Mouse (Mus musculus) neutrophil, adult 59 days (primary cell): ENCODE results near the gene Prmt1. TPM values are rescaled to one million over a fixed set of nuclear protein-coding genes. Genes with fewer than 3 reads are reported as not detected.

ENCODE experiments used
- total RNA-seq, 2 experiments: library from RNA; stranded (reverse); gene quantifications; 1 replicate in 1 of 2; 2 replicates in 1 of 2; pipeline ENCODE4 v1.2.4; 2023

Gene Prmt1
- 10 to 100 TPM; 79.2 to 80.4 TPM for total RNA-seq

GRCm38 (mm10) chr7:44986192-44986878 is at the start of gene Prmt1:
Gene Prmt1, minus strand, starts transcription at chr7:44986568.

GRCm38 (mm10) chr7:45017242-45018061 is 31.1 kb upstream of the Prmt1 start, which contains the start of gene Rras:
Gene Rras, plus strand, starts transcription at chr7:45017961.

GRCm38 (mm10) chr7:45015957-45016612 is 29.7 kb upstream of the Prmt1 start, which contains the start of gene Scaf1:
Gene Scaf1, minus strand, starts transcription at chr7:45016363.

GRCm38 (mm10) chr7:44998501-44998955 is 12.2 kb upstream of the Prmt1 start, which contains the start of gene Bcl2l12:
Gene Bcl2l12, minus strand, starts transcription at chr7:44998712.

GRCm38 (mm10) chr7:44997231-44997939 is 11.0 kb upstream of the Prmt1 start, which contains the start of gene Irf3:
Gene Irf3, plus strand, starts transcription at chr7:44997648.

GRCm38 (mm10) chr7:44974383-44975116 is 11.8 kb downstream of the Prmt1 start, which contains the start of gene Cpt1c:
Gene Cpt1c, minus strand, starts transcription at chr7:44974851.

GRCm38 (mm10) chr7:44942904-44943303 is 43.5 kb downstream of the Prmt1 start, which contains the start of gene Tsks:
Gene Tsks, plus strand, starts transcription at chr7:44943204.

GRCm38 (mm10) chr7:44929204-44930151 is 56.9 kb downstream of the Prmt1 start, which contains the start of gene Ap2a1:
Gene Ap2a1, minus strand, starts transcription at chr7:44929496.

Other genes with a start within 250 kb of the Prmt1 start
- gene Vrk3, start 238.2 kb downstream of the Prmt1 start, total RNA-seq: 10 to 100 TPM; 49.1 to 59.2 TPM
- 1 to 10 TPM; 1.0 to 1.7 TPM for gene Zfp473, start 235.5 kb downstream of the Prmt1 start, total RNA-seq
- 10 to 100 TPM; 50.3 to 52.5 TPM for gene Nup62, start 170.5 kb downstream of the Prmt1 start, total RNA-seq
- 1 to 10 TPM in 1 of 2 experiments, under 1 TPM in 1; 0.64 to 1.8 TPM for gene Il4i1, start 170.2 kb downstream of the Prmt1 start, total RNA-seq
- 1 to 10 TPM; 4.9 to 6.0 TPM for gene Atf5, start 169.9 kb downstream of the Prmt1 start, total RNA-seq
- gene Akt1s1, start 137.6 kb downstream of the Prmt1 start, total RNA-seq: 10 to 100 TPM; 14.1 to 15.2 TPM
- 10 to 100 TPM; 32.1 to 45.3 TPM for gene Tbc1d17, start 137.5 kb downstream of the Prmt1 start, total RNA-seq
- 100 to 1,000 TPM; 390 to 443 TPM for gene Pnkp, start 129.4 kb downstream of the Prmt1 start, total RNA-seq
- gene Ptov1, start 116.8 kb downstream of the Prmt1 start, total RNA-seq: 10 to 100 TPM; 32.3 to 33.9 TPM
- gene Med25, start 93.9 kb downstream of the Prmt1 start, total RNA-seq: 10 to 100 TPM; 36.9 to 38.1 TPM
- 1 to 10 TPM; 4.6 to 6.1 TPM for gene Fuz, start 90.5 kb downstream of the Prmt1 start, total RNA-seq
- gene Ap2a1, start 57.1 kb downstream of the Prmt1 start, total RNA-seq: 10 to 100 TPM; 61.7 to 69.2 TPM
- gene Tsks, start 43.4 kb downstream of the Prmt1 start, total RNA-seq: not detected
- gene Cpt1c, start 11.7 kb downstream of the Prmt1 start, total RNA-seq: under 1 TPM; 0.33 to 0.53 TPM
- 10 to 100 TPM; 55.8 to 60.1 TPM for gene Irf3, start 11.1 kb upstream of the Prmt1 start, total RNA-seq
- 10 to 100 TPM in 1 of 2 experiments, 1 to 10 TPM in 1; 9.3 to 14.3 TPM for gene Bcl2l12, start 12.1 kb upstream of the Prmt1 start, total RNA-seq
- 10 to 100 TPM; 57.7 to 58.5 TPM for gene Scaf1, start 29.8 kb upstream of the Prmt1 start, total RNA-seq
- gene Rras, start 31.4 kb upstream of the Prmt1 start, total RNA-seq: 10 to 100 TPM; 13.6 to 16.8 TPM
- 10 to 100 TPM; 22.7 to 23.8 TPM for gene Prr12, start 66.3 kb upstream of the Prmt1 start, total RNA-seq
- 10 to 100 TPM; 31.4 to 34.3 TPM for gene Nosip, start 75.9 kb upstream of the Prmt1 start, total RNA-seq
- gene Prrg2, start 76.1 kb upstream of the Prmt1 start, total RNA-seq: 10 to 100 TPM; 14.5 to 15.6 TPM
- 1 to 10 TPM in 1 of 2 experiments, under 1 TPM in 1; 0.79 to 2.8 TPM for gene Rcn3, start 105.7 kb upstream of the Prmt1 start, total RNA-seq
- 10 to 100 TPM; 15.6 to 23.0 TPM for gene Fcgrt, start 117.3 kb upstream of the Prmt1 start, total RNA-seq
- gene Rps11, start 137.9 kb upstream of the Prmt1 start, total RNA-seq: 1,000 to 10,000 TPM in 1 of 2 experiments, 100 to 1,000 TPM in 1; 885 to 1,040 TPM
- gene Rpl13a, start 142.2 kb upstream of the Prmt1 start, total RNA-seq: 1,000 to 10,000 TPM; 1,010 to 1,095 TPM
- gene Gm45713, start 149.7 kb upstream of the Prmt1 start, total RNA-seq: not detected
- 10 to 100 TPM; 23.6 to 24.1 TPM for gene Flt3l, start 149.9 kb upstream of the Prmt1 start, total RNA-seq
- gene Pih1d1, start 167.7 kb upstream of the Prmt1 start, total RNA-seq: 10 to 100 TPM; 40.2 to 48.4 TPM
- gene Aldh16a1, start 168.0 kb upstream of the Prmt1 start, total RNA-seq: 100 to 1,000 TPM in 1 of 2 experiments, 10 to 100 TPM in 1; 79.9 to 118 TPM
- not detected for gene Slc17a7, start 177.4 kb upstream of the Prmt1 start, total RNA-seq
- gene Gfy, start 193.0 kb upstream of the Prmt1 start, total RNA-seq: not detected
- gene Pth2, start 194.4 kb upstream of the Prmt1 start, total RNA-seq: not detected
- gene Ccdc155, start 218.3 kb upstream of the Prmt1 start, total RNA-seq: under 1 TPM in 1 of 2 experiments, not detected in 1; 0.20 TPM
- gene Dkkl1, start 225.6 kb upstream of the Prmt1 start, total RNA-seq: under 1 TPM; 0.58 to 0.95 TPM
- not detected for gene Tead2, start 229.2 kb upstream of the Prmt1 start, total RNA-seq